Mouse (Mus musculus) spleen, postnatal 36 days (tissue): ENCODE results near the gene Fitm2.

Experiments
- DNase-seq, 2 experiments: peaks; one replicate each; pipeline ENCODE4 v3.0.0; 2022; ENCODE audit warnings: low spot score in 2 of 2, mixed read lengths in 1 of 2

Fitm2 gene

DNA sequence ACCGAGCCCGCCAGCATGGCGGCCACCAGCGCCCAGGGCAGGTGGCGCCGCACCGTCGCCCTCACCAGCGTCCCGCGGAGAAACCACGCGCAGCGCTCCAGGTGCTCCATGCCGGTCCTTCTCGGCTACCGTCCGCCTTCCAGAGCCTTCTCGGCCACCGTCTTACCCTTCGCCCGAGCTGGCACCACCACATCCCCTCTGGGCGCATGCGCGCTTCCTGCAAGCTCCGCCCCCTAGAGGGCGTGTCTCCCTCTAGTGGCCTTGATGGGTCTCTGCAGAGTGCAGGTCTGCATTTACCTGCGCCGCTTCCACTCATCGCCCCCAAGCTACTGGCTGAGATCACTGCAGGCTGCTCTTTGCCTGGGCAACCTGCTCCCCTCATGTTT lies at the start of gene Fitm2:
Fitm2 (minus strand) TSS at position 164 of the 386 bp plus-strand sequence.
- peak; percentile 92 for DNase-seq

DNA sequence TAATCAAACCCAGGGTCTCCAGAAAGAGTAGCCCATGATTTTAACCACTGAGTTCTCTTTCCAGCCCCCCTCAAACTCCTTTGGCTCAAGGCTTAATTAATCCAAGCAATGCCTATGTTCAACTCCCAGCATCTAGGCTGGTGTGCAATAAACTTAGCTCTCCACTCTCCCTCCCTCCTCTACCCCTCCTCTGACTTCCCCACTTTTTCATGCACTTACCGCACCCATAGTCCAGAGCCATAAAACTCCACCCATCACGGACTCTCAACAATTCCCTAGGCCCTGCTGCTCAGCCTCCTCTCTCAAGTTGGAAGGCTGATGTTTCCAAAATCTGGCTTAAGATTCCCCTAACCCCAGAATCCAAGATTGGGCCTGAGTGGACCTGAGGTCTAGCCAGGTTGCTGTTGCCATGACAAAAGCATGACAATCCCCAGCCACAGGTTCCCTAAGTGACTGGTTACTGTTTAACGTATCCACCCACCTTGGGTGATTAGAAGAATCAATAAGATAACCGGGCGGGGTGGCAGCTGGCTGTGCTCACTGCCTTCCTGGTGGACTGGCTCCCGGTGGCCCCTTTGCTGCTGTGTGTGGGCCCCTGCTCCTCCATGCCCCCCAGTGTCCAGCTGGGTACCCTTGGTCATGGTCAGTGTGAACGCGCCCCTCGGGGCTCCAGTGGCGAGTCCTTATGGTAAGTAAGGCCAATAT lies 34.0 kb upstream of the Fitm2 start, which contains the start of gene Hnf4a:
Hnf4a (plus strand) TSS at position 509 of the 705 bp plus-strand sequence.
- DNase-seq, result no peak

GRCm38 (mm10) chr2:163503191-163503590 lies 30.8 kb upstream of the Fitm2 start:
- DNase-seq, result no peak

DNA sequence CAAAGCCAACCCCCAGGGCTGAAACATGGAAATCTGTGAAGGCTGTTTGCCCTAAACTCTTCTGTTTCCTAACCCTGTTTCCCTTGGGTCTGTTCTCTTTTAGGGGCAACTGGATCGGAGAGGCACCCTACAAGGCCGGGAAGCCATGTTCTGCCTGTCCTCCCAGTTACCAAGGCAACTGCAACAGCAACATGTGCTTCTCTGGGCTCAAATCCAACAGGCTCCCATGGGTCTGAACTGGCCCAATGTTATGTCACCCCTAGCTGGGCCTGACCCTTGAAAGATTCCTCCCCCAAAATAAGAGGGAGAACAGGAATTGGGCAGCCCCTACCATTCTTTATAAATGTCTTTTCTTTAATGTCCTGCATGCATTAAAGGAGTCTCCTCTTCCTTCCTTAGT lies 29.8 kb upstream of the Fitm2 start:
- DNase-seq, result no peak

GRCm38 (mm10) chr2:163494456-163494855 lies 22.0 kb upstream of the Fitm2 start:
- DNase-seq, result no peak

DNA sequence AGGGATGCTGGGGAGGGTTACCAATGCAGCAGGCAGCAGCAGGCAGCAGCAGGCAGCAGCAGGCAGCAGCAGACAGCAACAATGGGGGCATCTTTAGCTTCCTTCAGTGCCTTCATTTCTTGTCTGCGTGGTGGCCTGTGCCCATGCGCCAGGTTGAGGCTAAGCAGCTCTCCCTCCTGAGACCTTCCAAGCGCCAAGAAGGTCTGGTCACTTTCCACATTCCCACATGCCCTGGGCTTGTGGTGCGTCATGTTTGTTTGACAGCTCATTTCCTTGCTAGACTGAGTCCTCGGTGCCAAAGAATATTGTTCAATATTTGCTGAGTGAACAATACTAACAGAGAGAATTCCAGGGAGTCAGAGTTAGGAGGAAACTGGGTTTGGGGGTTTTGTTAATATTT lies 21.5 kb upstream of the Fitm2 start:
- no peak for DNase-seq

DNA sequence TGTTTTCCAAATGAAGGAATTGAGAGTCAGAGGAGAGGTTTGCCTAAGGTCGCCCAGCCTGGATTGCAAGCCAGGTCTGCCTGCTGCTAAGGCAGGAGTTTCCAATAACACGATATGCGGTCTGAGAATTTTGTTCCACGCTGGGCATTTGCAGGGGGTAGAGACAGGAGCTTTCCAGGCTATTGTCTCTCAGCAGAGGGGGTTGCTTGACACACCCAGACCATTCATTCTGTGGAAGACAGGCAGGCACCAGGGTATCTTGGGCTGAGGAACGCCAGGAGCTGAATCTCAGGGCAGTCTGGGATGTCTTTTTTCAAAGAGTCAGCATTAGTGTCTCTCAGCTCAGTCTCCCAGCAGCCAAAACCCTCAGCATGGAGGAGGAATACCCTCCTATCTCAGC lies 20.6 kb upstream of the Fitm2 start:
- no peak for DNase-seq

DNA sequence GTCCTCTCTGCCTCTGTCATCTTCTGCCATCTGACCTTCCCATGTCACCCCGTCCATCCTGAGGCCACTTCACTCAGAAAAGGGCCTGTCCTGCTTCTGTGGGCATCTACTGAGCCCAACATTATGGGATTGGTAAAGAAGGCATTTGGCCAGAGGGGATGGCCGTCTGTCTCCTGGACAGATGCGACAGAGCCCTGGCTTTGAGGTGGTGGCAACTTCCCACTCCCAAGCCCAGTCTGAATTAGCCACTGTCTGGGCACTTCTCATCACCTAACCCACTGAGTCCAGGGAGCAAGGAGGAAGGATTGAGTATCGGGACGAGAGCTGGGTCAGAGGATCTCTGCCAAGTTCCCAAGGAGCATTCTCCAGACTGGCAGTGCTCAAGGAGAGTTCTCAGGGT lies 19.6 kb upstream of the Fitm2 start, which contains the start of gene R3hdml:
R3hdml (plus strand) TSS at position 301 of the 400 bp plus-strand sequence.
- DNase-seq, result no peak

- DNase-seq, result no peak
These were observed 18.9 kb upstream of the Fitm2 start for GRCm38 (mm10) chr2:163491351-163491750.

- no peak for DNase-seq
These were observed 18.2 kb upstream of the Fitm2 start for GRCm38 (mm10) chr2:163490656-163491055.

DNA sequence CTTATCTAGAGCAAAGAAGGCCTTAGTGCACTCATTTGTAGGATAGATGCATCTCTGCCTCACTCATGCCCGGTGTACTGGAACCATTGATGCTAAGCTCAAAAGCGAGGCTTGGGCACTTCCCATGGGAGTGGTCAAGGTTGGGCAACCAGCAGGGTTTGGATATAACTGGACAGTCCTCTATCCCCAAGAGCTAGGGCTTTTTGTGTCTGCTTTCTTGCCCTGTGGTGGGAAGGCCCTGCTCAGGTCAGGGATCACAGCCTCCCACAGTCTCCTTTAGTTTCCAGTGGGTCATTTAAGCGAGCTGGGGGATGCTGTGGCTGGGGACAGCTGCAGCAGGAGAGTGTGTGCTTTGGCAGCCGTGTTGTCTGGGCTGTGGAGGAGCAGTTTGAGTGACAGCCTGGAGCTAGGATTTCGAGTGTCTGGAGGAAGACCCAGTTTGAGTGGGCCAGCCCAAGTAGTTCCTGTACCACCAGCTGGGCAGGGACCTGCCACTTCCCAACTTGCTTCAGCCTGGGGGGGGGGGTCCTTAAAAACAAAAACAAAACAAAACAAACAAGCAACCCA lies 17.4 kb upstream of the Fitm2 start:
- no peak for DNase-seq

GRCm38 (mm10) chr2:163487360-163487759 lies 14.9 kb upstream of the Fitm2 start:
- DNase-seq, result no peak

- no peak for DNase-seq
These were observed 9.2 kb upstream of the Fitm2 start for GRCm38 (mm10) chr2:163481539-163482029.

DNA sequence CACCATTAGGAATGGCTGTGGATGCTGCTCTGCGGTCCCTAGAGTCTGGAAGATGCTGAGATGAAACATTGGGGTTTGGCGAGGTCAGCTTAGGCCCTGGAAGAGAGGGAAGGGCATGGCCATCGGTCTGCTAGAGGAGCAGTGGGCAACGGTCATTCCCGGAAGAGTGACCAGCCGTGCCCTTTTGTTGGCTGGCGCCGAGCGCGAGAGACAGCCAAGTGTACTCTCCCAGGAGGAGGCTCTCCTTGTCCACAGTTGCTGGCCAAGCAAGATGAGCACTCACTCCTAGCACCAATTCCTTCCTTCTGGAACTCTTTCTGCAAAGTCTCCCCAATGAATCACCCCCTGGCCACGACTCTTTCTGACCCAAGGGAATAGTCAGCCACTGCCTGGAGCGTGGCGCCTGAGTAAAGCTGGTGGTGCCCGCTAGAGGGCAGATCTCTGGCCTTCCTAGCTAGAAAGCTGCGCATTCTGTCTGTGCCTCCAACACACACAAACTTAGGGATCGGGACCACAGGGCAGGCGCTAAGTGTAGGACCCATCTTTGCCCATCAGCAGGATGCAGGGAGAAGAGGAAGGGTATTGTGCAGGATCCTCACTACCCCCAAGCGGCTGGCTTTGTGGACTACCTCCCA lies 7.9 kb upstream of the Fitm2 start:
- DNase-seq, result no peak

DNA sequence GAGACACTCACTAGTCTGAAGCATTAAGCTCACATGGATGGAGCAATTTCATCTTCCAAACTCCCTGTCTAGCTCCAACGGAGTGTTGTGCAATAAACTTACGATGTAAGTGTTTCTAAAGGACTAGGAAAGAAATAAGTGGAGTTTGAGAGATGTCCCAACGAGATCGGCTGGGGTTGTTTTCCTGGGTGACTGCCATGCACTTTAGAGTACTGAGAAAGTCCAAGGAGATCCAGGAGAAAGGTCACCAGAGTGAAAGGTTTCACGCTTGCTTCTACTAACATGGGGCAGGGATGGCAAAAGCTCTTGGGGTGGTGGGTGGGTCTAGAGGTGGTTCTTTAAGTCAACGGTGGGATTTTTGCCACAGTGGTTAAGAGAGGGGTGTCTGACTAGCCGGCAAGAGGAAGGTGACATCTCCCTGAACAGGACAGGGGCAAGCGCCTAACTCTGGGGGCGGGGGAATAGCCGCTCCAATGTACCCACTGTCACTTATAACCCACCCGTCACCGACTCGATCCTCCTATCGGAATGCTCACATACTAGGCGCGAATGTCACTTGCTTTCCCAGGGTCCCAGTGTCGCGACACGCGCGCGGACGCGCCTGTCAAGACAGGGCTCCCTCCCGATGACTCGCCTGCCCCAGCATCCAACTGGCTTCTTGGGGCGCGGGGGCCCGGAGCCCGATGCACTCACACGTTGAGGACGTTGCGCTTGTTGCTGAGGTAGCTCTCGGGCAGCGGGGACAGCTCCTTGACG lies 541 bp downstream of the Fitm2 start:
- DNase-seq, result no peak

- DNase-seq, result no peak
These were observed 1.3 kb downstream of the Fitm2 start for GRCm38 (mm10) chr2:163471136-163471535.

- no peak for DNase-seq
These were observed 2.7 kb downstream of the Fitm2 start for GRCm38 (mm10) chr2:163469711-163470110.

DNA sequence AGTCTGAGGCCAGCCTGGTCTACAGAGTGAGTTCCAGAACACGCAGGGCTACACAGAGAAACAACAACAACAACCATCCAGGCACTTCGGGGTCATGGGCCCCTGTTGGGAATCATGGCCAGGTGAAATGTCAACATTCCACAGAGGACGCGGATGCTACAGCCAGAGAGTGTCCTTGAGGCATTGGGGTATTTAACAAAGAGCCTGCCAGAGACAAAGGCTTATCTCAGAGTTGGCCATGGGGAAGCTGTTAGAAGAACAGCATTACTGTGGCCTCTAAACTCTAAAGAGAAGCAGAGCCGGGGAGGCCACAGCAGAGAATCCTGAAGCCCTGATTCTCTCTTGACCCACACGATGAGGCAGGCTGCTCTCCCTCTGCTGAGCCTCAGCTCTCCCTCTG lies 3.6 kb downstream of the Fitm2 start:
- DNase-seq, result no peak

GRCm38 (mm10) chr2:163467585-163467984 lies 4.8 kb downstream of the Fitm2 start:
- no peak for DNase-seq

- DNase-seq, result no peak
These were observed 5.7 kb downstream of the Fitm2 start for GRCm38 (mm10) chr2:163466771-163467170.

DNA sequence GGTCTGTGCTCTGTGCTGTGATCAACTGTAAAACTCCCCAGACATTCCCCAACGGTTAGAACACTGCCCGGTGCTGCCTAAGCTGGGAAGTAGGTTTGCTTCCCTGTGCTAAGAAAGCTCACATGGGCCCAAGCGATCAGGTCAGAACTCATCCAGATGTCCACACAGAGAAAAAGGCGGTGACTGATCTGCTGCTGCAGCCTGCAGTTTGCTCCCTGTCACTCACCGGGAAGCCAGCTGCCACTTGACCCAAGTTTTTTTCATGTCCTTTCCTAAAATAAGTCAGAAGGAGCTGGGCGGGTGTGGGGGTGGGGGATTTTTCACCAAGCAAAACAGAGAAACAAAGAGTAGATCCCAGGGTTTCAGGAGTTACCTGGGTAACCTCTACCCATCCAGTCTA lies 7.9 kb downstream of the Fitm2 start:
- no peak for DNase-seq

DNA sequence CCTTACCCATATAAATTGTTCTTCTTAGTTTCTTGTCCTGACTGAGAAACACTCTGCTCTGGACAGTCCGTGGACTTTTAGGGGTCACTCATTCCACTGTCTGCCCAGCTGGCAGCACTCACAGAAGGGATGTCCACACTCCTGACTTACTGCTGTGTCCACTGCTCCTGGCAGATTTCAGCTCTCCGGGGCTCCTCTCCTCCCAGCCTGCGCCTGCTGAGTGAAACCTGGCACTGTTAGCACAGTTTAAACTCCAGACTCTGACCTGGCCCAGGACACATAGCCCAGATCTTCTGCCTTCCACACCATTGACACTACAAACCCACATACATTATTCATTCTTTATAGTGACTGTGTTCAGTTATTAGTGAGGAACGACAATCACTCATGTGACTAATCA lies 8.4 kb downstream of the Fitm2 start:
- no peak for DNase-seq
